Mouse (Mus musculus) bone marrow, adult 2 months (tissue): ENCODE data around the gene Hspa12a. TPM values are rescaled to one million over a fixed set of nuclear protein-coding genes. Genes with fewer than 3 reads are reported as not detected.

Experiments
- H3K27ac ChIP-seq: fragments of 200-500 bp; 2 replicates; pipeline ENCODE4 v1.5.1; 2012; ENCODE audit warnings: low read depth, mild to moderate bottlenecking, control low read depth, inconsistent platforms, low read length; ENCODE audit not compliant: control insufficient read depth, poor library complexity, insufficient read depth
- H3K4me1 ChIP-seq: fragments of 200-500 bp; 2 replicates; pipeline ENCODE4 v1.6.1; 2011; ENCODE audit warnings: low read length; ENCODE audit not compliant: control insufficient read depth, insufficient read depth
- H3K4me3 ChIP-seq: fragments of 200-500 bp; replicated peaks from 2 replicates; pipeline ENCODE3; 2011; ENCODE audit warnings: mild to moderate bottlenecking, low read depth, low read length, control low read depth; ENCODE audit not compliant: control insufficient read depth
- CTCF ChIP-seq: fragments of 200-500 bp; IDR thresholded peaks from 2 replicates; pipeline ENCODE4 v1.5.1; 2011; ENCODE audit warnings: low read length, control low read depth; ENCODE audit not compliant: control insufficient read depth, insufficient read depth
- POLR2A ChIP-seq: fragments of 200-500 bp; IDR thresholded peaks from 2 replicates; pipeline ENCODE4 v1.6.1; 2011; ENCODE audit warnings: low read depth, mild to moderate bottlenecking, control low read depth, low read length, borderline replicate concordance; ENCODE audit not compliant: control insufficient read depth
- WGBS: fragments of 180-500 bp; shearing (Covaris S2); methylation state at CpG from one replicate; pipeline ENCODE4 v1.1.7; 2018; 5-methylcytosine and 5-hydroxymethylcytosine counted together
- polyA plus RNA-seq: library from polyadenylated mRNA; stranded (reverse); fragments of >200 nt; gene quantifications from 2 replicates; pipeline ENCODE4 v1.2.4, GENCODE M21; 2011; ENCODE audit warnings: low replicate concordance; ENCODE audit not compliant: missing spikeins, insufficient read depth, insufficient read length

Gene Hspa12a
- polyA plus RNA-seq, 1 experiment = 2.3 TPM

- Histone ChIP-seq H3K4me3 (no peak overlapping the region), H3K27ac (no peak overlapping the region), H3K4me1 (no peaks in the 10 kb centered on the region)
- 67% methylated on average over 15 of the region's 15 CpGs for WGBS
- TF ChIP-seq CTCF = no peak
- TF ChIP-seq POLR2A = no peak
These were observed 25.5 kb upstream of the Hspa12a start for GRCm38 (mm10) chr19:58968731-58969506.

DNA sequence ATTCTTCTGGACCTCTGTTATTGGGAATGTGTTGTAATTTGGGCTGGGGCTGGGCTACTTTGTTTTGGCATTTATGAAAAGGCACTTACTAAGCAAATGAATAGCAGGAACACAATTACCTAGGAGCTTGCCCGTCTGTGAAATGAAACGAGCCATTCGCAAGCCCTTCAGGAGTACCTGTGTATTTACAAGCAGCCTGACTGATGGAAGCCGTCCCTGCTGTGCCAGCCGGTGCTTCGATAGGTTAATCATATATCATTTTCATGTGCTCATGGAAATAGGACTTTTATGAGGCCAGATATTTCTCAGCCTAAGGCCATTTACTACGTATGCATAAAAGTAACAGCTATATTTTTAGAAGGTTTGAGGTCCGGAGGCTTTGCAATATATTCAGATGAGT lies 19.6 kb upstream of the Hspa12a start:
- TF ChIP-seq CTCF (no peak), POLR2A (no peak)
- Histone ChIP-seq H3K4me1 (no peaks in the 10 kb centered on the region), H3K4me3 (no peak overlapping the region), H3K27ac (no peak overlapping the region)
- WGBS = 70% methylated on average over 8 of the region's 8 CpGs

DNA sequence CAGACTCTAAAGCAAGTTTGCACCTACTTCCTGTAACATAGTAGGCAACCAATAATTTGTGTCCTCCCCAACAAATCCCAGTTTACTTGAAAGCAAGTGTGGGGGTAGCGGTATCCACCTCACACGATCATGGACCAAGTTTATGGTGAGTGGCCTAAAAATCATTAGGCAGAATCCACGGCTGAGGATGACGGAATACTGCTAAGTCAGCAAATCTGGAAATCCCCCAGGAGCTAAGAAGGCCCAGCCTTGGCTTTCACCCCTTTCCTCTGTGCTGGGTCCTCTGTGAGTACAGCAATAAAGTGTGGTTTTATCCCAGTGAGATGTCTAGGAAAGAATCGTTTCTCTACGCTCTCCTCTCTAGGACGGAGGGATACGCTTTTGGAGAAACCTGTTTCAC lies 11.3 kb upstream of the Hspa12a start:
- Histone ChIP-seq H3K27ac (no peak overlapping the region), H3K4me3 (no peak overlapping the region), H3K4me1 (no peaks in the 10 kb centered on the region)
- TF ChIP-seq POLR2A (no peak), CTCF (no peak)
- 81% methylated on average over 8 of the region's 8 CpGs for WGBS

- no peak overlapping the region for H3K4me3 ChIP-seq
- no peak for TF ChIP-seq POLR2A
- TF ChIP-seq CTCF = no peak
- no peak overlapping the region for H3K27ac ChIP-seq
- H3K4me1 ChIP-seq = no peaks in the 10 kb centered on the region
- WGBS = 66% methylated on average over 13 of the region's 13 CpGs
These were observed 8.8 kb upstream of the Hspa12a start for GRCm38 (mm10) chr19:58952236-58952635.

GRCm38 (mm10) chr19:58951521-58951920 lies 8.1 kb upstream of the Hspa12a start:
- H3K4me3 ChIP-seq = no peak overlapping the region
- 83% methylated on average over 3 of the region's 3 CpGs for WGBS
- H3K4me1 ChIP-seq = no peaks in the 10 kb centered on the region
- TF ChIP-seq POLR2A (no peak), CTCF (no peak)
- no peak overlapping the region for H3K27ac ChIP-seq

GRCm38 (mm10) chr19:58945959-58946358 lies 2.5 kb upstream of the Hspa12a start:
- Histone ChIP-seq H3K4me3 (no peak overlapping the region), H3K4me1 (no peaks in the 10 kb centered on the region; the same call in 1 of the 2 replicates), H3K27ac (no peak overlapping the region)
- TF ChIP-seq CTCF (no peak), POLR2A (no peak)
- 71% methylated on average over 7 of the region's 7 CpGs for WGBS

- H3K27ac ChIP-seq = no peak overlapping the region
- 37% methylated on average over 4 of the region's 4 CpGs for whole genome bisulfite sequencing
- H3K4me3 ChIP-seq = no peak overlapping the region
- no peak for TF ChIP-seq POLR2A
- TF ChIP-seq CTCF = no peak
- H3K4me1 ChIP-seq = no peaks in the 10 kb centered on the region; the same call in 1 of the 2 replicates
These were observed 10.4 kb downstream of the Hspa12a start for GRCm38 (mm10) chr19:58933062-58933461.

- no peak overlapping the region for H3K4me3 ChIP-seq
- H3K27ac ChIP-seq = no peak overlapping the region
- TF ChIP-seq CTCF = no peak
- no peak for TF ChIP-seq POLR2A
- 75% methylated on average over 16 of the region's 16 CpGs for WGBS
- no peaks in the 10 kb centered on the region; the same call in 1 of the 2 replicates for H3K4me1 ChIP-seq
These were observed 12.2 kb downstream of the Hspa12a start for GRCm38 (mm10) chr19:58931081-58931800.

GRCm38 (mm10) chr19:58919148-58919547 lies 24.3 kb downstream of the Hspa12a start:
- H3K4me3 ChIP-seq = no peak overlapping the region
- WGBS = 33% methylated on average over 7 of the region's 7 CpGs
- no peaks in the 10 kb centered on the region for H3K4me1 ChIP-seq

More at GRCm38 (mm10) chr19:58919148-58919547, 24.3 kb downstream of the Hspa12a start:
- no peak overlapping the region for H3K27ac ChIP-seq
- TF ChIP-seq CTCF (no peak), POLR2A (no peak)
